Mouse (Mus musculus) stomach, embryonic 14.5 days (tissue): Measurements from ENCODE around the gene Yju2. TPM values are rescaled to one million over a fixed set of nuclear protein-coding genes. Genes with fewer than 3 reads are reported as not detected.

Experiments used
- ATAC-seq: fragments of 200-750 bp; cut with Nextera tagmentation; 2 replicates; pipeline ENCODE4 v1.8.0; 2017; ENCODE audit warnings: low read depth, moderate TSS enrichment; ENCODE audit not compliant: insufficient number of reproducible peaks, insufficient read depth, low FRiP score
- H3K27ac ChIP-seq: fragments of 300-500 bp; sonication (generic); 2 replicates; pipeline ENCODE4 v1.5.1; 2014; ENCODE audit warnings: mild to moderate bottlenecking, low read length, moderate library complexity, mixed read lengths
- H3K27me3 ChIP-seq: fragments of 300-500 bp; sonication (generic); 2 replicates; pipeline ENCODE4 v1.6.1; 2014; ENCODE audit warnings: low read length, control low read depth, mixed read lengths; ENCODE audit not compliant: control insufficient read depth, insufficient read depth
- H3K36me3 ChIP-seq: fragments of 300-500 bp; sonication (generic); 2 replicates; pipeline ENCODE4 v1.6.1; 2014; ENCODE audit warnings: mild to moderate bottlenecking, control low read depth, low read length, moderate library complexity, mixed read lengths; ENCODE audit not compliant: control insufficient read depth, insufficient read depth
- H3K4me1 ChIP-seq: fragments of 300-500 bp; sonication (generic); 2 replicates; pipeline ENCODE4 v1.6.1; 2014; ENCODE audit warnings: low read length, control low read depth, mixed read lengths; ENCODE audit not compliant: control insufficient read depth, insufficient read depth
- H3K4me2 ChIP-seq: fragments of 300-500 bp; sonication (generic); replicated peaks from 2 replicates; pipeline ENCODE4 v1.6.1; 2014; ENCODE audit warnings: low read depth, low read length, control low read depth
- H3K4me3 ChIP-seq: fragments of 300-500 bp; sonication (generic); 2 replicates; pipeline ENCODE4 v1.5.1; 2014; ENCODE audit warnings: low read depth, low read length, control low read depth
- H3K9ac ChIP-seq: fragments of 300-500 bp; sonication (generic); replicated peaks from 2 replicates; pipeline ENCODE4 v1.6.1; 2014; ENCODE audit warnings: low read depth, mild to moderate bottlenecking, control low read depth, low read length, moderate library complexity, mixed read lengths
- H3K9me3 ChIP-seq: fragments of 300-500 bp; sonication (generic); 2 replicates; pipeline ENCODE4 v1.6.1; 2016; ENCODE audit warnings: low read depth, low read length, control low read depth; ENCODE audit not compliant: control insufficient read depth
- WGBS: fragments of 180-500 bp; shearing (Covaris S2); extraction: QIAGEN DNeasy Blood & Tissue Kit; methylation state at CpG from one replicate; pipeline ENCODE4 v1.1.7; 2014; 5-methylcytosine and 5-hydroxymethylcytosine counted together
- polyA plus RNA-seq: library from polyadenylated mRNA; unstranded; fragments of >200 nt; fragmentation: Nextera tagmentation; extraction: Ambion mirVana; gene quantifications from 2 replicates; pipeline ENCODE4 v1.2.1, GENCODE M21; 2014

The Yju2 gene
- polyA plus RNA-seq, 1 experiment from 2014 or later, result 20.8 TPM

- ATAC-seq, result no peak
- Histone ChIP-seq H3K27me3 (no peaks in the 10 kb centered on the region), H3K27ac (no peak overlapping the region), H3K4me2 (no peak overlapping the region), H3K9ac (no peak overlapping the region), H3K36me3 (no peaks in the 10 kb centered on the region), H3K4me1 (no peaks in the 10 kb centered on the region), H3K4me3 (no peak overlapping the region), H3K9me3 (no peaks in the 10 kb centered on the region)
- WGBS, result 26% methylated on average over 3 of the region's 3 CpGs
Observed at GRCm38 (mm10) chr17:55977301-55977700, 18.4 kb downstream of the Yju2 start.

GRCm38 (mm10) chr17:55986030-55986961, 27.4 kb downstream of the Yju2 start, which contains the start of gene Fsd1:
Gene Fsd1 (plus strand): TSS chr17:55986509.
- Histone ChIP-seq H3K36me3 (no peaks in the 10 kb centered on the region), H3K27ac (no peak within 1 kb of the TSS), H3K9ac (peak within 1 kb of the TSS; percentile 45; the same call in 1 of the 2 replicates), H3K27me3 (no peaks in the 10 kb centered on the region), H3K4me1 (no peaks in the 10 kb centered on the region; the same call in 1 of the 2 replicates), H3K4me2 (peak within 1 kb of the TSS; percentile 64), H3K9me3 (no peaks in the 10 kb centered on the region), H3K4me3 (peak within 1 kb of the TSS; percentile 43)
- WGBS, result 9% methylated on average over 29 of the region's 35 CpGs
- peak; percentile 53; the same call in 1 of the 2 replicates for ATAC-seq

DNA sequence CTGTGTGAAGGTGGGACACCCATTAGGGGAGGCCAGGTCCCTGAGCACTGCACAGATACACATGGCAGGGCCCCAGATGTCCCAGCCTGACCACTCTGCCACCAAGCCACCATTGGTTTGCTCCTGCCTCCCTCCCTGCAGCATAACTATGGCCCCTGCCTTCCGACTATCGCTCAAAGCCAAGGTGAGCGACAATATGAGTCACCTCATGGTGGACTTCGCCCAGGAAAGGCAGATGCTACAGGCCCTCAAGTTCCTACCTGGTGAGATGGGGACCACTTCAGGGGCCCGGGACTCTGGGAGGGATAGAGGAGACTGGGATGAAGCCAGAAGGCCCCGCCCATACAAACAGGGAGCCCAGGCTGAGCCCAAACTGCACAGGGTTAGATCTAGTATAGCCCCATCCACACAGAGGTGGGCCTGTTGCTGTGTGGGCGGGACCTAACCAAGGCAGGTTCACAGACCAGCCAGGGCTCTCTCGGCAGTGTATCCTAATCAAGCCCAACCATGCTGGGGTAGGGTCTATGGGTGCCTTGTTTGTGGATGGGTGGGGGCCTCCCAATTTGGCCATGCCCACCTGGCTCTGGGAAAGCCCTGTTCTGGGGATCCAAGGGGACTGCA, 31.5 kb downstream of the Yju2 start:
- 81% methylated on average over 8 of the region's 8 CpGs for WGBS

GRCm38 (mm10) chr17:55996007-55996406, 37.1 kb downstream of the Yju2 start:
- H3K9me3 ChIP-seq, result no peaks in the 10 kb centered on the region
- ATAC-seq, result no peak
- no peak overlapping the region for H3K27ac ChIP-seq
- H3K27me3 ChIP-seq, result no peaks in the 10 kb centered on the region
- H3K9ac ChIP-seq, result no peak overlapping the region
- H3K4me1 ChIP-seq, result no peaks in the 10 kb centered on the region
- whole genome bisulfite sequencing, result 83% methylated on average over 15 of the region's 15 CpGs
- no peak overlapping the region for H3K4me3 ChIP-seq
- H3K36me3 ChIP-seq, result 0 out of 2 replicates have a peak, but pooled peaks cover 4% of the 10 kb centered on the region
- H3K4me2 ChIP-seq, result no peak overlapping the region

More for the DNA sequence above, 31.5 kb downstream of the Yju2 start:
- Histone ChIP-seq H3K4me2 (no peak overlapping the region), H3K4me3 (no peak overlapping the region), H3K9me3 (no peaks in the 10 kb centered on the region), H3K9ac (no peak overlapping the region), H3K36me3 (no peaks in the 10 kb centered on the region), H3K4me1 (no peaks in the 10 kb centered on the region; the same call in 1 of the 2 replicates), H3K27ac (no peak overlapping the region), H3K27me3 (no peaks in the 10 kb centered on the region)
- 0 out of 2 replicates have a peak, but pooled peaks have one; percentile 20 for ATAC-seq

DNA sequence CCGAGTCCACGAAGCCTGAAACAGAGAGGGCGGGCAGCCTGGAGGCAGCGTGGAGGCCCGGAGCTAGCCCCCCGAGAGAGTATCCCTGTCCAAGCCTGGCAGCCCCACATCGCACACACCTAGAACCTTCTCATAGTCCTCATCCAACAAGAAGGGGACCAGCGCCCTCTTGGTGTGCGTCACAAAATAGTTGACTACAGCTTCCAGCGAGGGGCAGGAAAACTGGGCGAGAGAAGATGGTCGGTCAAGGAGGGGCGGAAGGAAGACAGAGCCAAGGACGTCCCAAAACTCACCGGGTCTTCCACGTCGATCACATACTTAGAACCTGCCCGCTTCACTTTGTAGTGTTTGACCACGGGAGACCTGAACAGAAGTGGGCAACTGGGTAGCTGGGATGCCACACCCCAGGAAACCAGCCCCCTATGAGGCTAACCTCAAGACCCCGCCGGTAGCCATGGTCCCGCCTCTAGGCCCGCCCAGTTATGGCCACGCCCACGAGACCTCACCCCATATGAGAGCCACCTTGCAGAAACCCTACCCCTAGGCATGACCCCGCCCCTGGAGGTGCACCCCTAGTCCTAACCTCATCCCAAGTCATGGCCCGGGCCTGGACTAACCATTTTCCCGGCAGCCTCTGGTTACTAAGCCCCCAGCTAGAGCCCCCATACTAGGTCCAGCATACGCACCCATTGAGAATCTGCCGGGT, 41.0 kb downstream of the Yju2 start:
- Histone ChIP-seq H3K36me3 (0 out of 2 replicates have a peak, but pooled peaks cover 4% of the 10 kb centered on the region), H3K9ac (no peak overlapping the region), H3K4me3 (no peak overlapping the region; the same call in 1 of the 2 replicates), H3K4me2 (peak overlapping the region; percentile 10; the same call in 1 of the 2 replicates), H3K27ac (no peak overlapping the region), H3K4me1 (no peaks in the 10 kb centered on the region), H3K9me3 (no peaks in the 10 kb centered on the region), H3K27me3 (no peaks in the 10 kb centered on the region)
- WGBS, result 10% methylated on average over 30 of the region's 30 CpGs
- ATAC-seq, result no peak

- 81% methylated on average over 3 of the region's 3 CpGs for WGBS
- no peak overlapping the region for H3K27ac ChIP-seq
- no peak overlapping the region for H3K9ac ChIP-seq
- no peak overlapping the region for H3K4me3 ChIP-seq
- no peaks in the 10 kb centered on the region for H3K36me3 ChIP-seq
- no peaks in the 10 kb centered on the region for H3K27me3 ChIP-seq
- no peak overlapping the region for H3K4me2 ChIP-seq
- no peaks in the 10 kb centered on the region for H3K9me3 ChIP-seq
- no peaks in the 10 kb centered on the region for H3K4me1 ChIP-seq
- ATAC-seq, result no peak
Observed at GRCm38 (mm10) chr17:56003000-56003399, 44.1 kb downstream of the Yju2 start.

DNA sequence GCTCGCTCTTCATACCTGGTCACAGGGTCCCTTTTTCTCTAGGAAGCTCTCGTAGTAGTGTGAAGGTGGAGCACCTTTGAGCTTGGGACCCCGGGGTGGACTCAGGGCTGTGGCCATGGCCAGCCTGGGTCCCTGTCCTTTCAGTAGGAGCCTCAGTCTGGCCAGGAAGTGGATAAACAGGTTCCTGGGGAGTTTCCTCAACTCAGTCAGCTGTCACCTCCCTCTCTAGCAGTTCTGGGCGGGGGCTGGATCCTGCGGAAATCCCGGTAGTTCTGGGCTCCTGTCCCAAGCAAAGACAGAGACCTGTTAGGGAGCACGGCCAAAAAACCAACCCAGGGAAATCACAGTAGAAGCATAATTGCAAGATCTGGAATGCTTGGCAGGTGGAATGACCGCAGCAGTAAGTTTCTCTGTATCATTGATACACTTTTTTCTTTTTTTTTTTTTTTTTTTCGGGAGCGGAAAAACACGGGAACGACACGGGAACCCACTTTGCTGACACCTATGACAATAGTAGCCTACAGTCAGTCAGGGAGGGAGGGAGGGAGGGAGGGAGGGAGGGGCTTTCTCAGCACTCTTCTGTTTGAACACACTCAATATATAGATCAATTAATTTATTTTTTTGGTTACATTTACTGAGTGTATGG, 46.6 kb downstream of the Yju2 start, which contains the start of the genes Stap2 and Mpnd:
Gene Stap2 (minus strand): TSS at position 170 of the 647 bp plus-strand sequence.
Gene Mpnd (plus strand): TSS at position 297 of the 647 bp plus-strand sequence.
- H3K36me3 ChIP-seq, result no peaks in the 10 kb centered on the region
- no peaks in the 10 kb centered on the region for H3K27me3 ChIP-seq
- H3K9me3 ChIP-seq, result no peaks in the 10 kb centered on the region
- ATAC-seq, result no peak
- H3K4me1 ChIP-seq, result peaks cover 9% of the 10 kb centered on the region
- 27% methylated on average over 13 of the region's 13 CpGs for WGBS
- peak within 1 kb of the TSS; percentile 31 for H3K4me2 ChIP-seq
- no peak within 1 kb of the TSS for H3K27ac ChIP-seq
- peak within 1 kb of the TSS; percentile 10; the same call in 1 of the 2 replicates for H3K4me3 ChIP-seq
- no peak within 1 kb of the TSS for H3K9ac ChIP-seq
